Mouse (Mus musculus) ES-Bruce4 (cell line): ENCODE measurements around the gene Wscd2.

ENCODE experiments used
- CTCF ChIP-seq: IDR thresholded peaks from one replicate; pipeline ENCODE4 v1.8.1; 2011; ENCODE audit warnings: low read depth, low read length
- EP300 ChIP-seq: IDR thresholded peaks from 2 replicates; pipeline ENCODE4 v1.6.1; 2011; ENCODE audit warnings: low read depth, low read length; ENCODE audit not compliant: insufficient read depth
- POLR2A ChIP-seq: IDR thresholded peaks from one replicate; pipeline ENCODE4 v1.8.1; 2011; ENCODE audit warnings: low read length; ENCODE audit not compliant: insufficient read depth

DNA sequence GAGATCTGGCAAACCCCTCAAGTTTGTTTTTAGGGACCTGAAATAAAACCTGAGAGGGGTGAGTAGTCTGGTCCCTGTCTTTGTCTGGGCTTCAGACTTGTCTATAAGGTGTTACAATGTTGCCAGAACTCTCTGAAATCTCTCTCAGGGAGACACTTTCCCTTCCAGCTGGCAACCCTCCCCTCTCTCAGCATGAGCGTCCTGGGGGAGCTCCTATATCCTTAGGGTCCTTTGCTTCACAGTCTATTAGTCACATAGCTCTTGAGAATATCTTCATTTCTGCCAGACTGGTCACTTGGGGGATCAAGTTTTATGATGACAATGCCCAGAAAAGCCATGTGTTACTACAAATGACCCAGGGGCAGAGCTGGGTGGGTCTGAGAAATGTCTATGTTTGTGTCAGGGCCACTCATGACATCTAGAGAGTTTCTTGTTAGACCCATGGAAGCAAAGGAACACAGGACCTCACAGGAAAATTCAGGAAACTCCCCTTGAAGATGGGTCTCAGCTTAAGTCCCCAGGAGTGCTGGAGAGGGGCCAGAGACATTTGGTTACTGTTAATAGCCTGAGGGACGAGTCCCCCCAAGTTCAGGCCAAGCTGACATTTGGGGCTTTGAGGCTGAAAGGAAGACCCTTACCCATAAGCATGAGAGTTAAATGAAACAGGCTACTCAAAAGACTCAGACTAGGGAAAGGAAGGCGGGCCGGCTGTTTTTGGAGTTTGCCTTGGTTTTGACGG, 93.5 kb downstream of the Wscd2 start:
- TF ChIP-seq CTCF (no peak), EP300 (no peak), POLR2A (no peak)
